Mouse (Mus musculus) spleen, adult 18-20 months (tissue): ENCODE data around the gene Zfp687.

Experiments
- DNase-seq, 2 experiments: peaks; one replicate each; pipeline ENCODE4 v3.0.0; 2022; ENCODE audit warnings: mixed read lengths in 2 of 2

Zfp687 gene

DNA sequence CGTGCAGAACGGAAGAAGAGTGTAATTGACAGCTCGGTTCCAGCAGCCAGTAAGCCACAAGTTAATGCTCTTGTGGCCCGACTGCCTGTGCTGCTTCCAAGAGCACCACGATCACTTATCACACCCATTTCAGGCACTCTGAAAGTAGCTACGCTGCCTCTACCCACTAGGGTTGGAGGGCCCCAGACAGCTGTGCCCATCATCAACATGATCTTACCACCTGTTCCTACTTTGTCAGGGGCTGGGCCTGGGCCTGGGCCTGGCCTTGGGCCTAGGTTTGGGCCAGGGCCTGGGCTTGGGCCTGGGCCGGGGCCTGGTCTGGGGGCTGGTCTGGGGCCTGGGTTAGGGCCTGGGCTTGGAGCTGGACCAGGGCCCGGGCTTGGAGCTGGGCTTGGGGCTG lies 57.0 kb downstream of the Zfp687 start:
- no peak for DNase-seq
